Mouse (Mus musculus): ENCODE results near the gene Evc. TPM values are rescaled to one million over a fixed set of nuclear protein-coding genes. Genes with fewer than 3 reads are reported as not detected.

The Evc gene
- total RNA-seq, 2 experiments from 2014 or later, result 16.5 to 36.6 TPM

- Histone ChIP-seq H3K4me3 (peak overlapping the region; percentile 81), H3K27ac (peak overlapping the region; percentile 86)
- intact Hi-C loops (cut with DNase I), result no loop called here
- DNase-seq, result no peak
- no peak for TF ChIP-seq CTCF (IDR thresholded peaks at IDR 0.05)
Measured at GRCm38 (mm10) chr5:37337696-37338095, 1.0 kb upstream of the Evc start.

DNA sequence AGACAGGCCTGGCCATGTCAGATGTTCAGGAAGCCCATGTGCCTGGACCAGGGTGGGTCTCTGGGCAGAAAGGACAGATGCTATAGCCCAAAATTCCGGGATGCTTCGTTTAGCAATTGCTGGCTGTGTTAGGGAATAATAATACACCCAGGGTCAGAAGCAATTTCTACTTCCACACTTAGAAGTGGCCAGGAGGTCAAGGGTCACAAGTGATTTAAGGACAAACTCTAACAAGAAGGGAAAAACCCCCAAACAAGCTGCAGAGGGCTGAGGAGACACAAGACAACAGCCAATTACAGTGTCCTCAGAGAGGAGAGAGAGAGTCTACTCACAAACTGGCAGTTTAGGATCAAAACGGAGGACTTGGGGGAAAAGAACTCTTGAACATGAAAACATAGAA, 1.6 kb downstream of the Evc start:
- DNase-seq, result no peak
- Histone ChIP-seq H3K27ac (peak overlapping the region; percentile 54; the same call in 1 of the 2 replicates), H3K4me3 (no peak overlapping the region)
- no peak for TF ChIP-seq CTCF (IDR thresholded peaks at IDR 0.05)
- intact Hi-C loops (cut with DNase I), result no loop called here

- TF ChIP-seq CTCF (IDR thresholded peaks at IDR 0.05), result no peak
- no peak for DNase-seq
- intact Hi-C loops (cut with DNase I), result no loop called here
- H3K4me3 ChIP-seq, result no peak overlapping the region
- peak overlapping the region; percentile 85; the same call in 1 of the 2 replicates for H3K27ac ChIP-seq
Measured at GRCm38 (mm10) chr5:37332066-37332465, 4.6 kb downstream of the Evc start.

- intact Hi-C loops (cut with DNase I), result no loop called here
- no peak overlapping the region for H3K27ac ChIP-seq
- DNase-seq, result no peak
- TF ChIP-seq CTCF (IDR thresholded peaks at IDR 0.05), result no peak
- no peak overlapping the region for H3K4me3 ChIP-seq
Measured at GRCm38 (mm10) chr5:37331133-37331505, 5.6 kb downstream of the Evc start.

- Histone ChIP-seq H3K4me3 (no peak overlapping the region), H3K27ac (no peak overlapping the region)
- DNase-seq, result no peak
- TF ChIP-seq CTCF (IDR thresholded peaks at IDR 0.05), result no peak
- intact Hi-C loops (cut with DNase I), result no loop called here
Measured at GRCm38 (mm10) chr5:37330449-37331132, 6.1 kb downstream of the Evc start.

DNA sequence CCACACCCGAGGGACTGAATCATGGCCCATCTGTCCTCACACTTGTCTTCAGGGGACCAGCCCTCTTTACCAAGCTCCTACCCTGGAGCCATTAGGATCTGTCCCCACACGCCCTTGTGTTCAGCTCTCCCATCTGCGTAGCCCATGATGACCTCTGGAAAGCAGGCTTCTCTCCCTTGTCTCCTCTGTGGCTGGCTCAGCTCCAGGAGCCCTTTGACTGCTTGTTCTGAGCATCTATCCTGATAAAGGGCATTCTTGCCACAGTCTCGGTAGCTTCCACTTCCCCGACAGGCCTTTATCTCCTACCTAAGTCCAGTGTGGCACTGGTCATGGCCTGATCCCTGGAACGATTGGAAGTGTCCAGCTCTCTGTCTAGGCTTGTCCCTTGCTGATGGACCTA, 10.0 kb downstream of the Evc start:
- no peak overlapping the region for H3K27ac ChIP-seq
- H3K4me3 ChIP-seq, result no peak overlapping the region
- TF ChIP-seq CTCF (IDR thresholded peaks at IDR 0.05), result no peak
- intact Hi-C loops (cut with DNase I), result no loop called here
- no peak for DNase-seq

DNA sequence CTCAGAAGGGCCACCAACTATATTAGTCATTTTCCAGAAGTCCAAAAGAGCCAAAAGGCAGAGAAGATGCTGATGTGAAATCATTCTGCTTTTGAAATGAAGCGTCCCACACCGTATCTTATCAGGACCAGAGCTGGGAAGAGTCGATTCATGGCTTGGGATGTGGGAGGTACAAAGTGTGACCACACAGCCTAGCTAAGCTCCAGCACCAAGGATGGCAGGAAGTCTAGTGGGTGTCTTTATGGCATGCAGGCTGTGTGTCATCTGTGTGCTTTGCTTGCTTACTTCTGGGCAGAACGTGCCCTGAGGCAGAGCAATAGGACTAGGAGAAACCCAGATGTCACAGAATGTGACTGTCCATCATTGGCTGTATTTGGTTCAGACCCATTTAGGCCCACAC, 15.9 kb downstream of the Evc start:
- DNase-seq, result no peak
- no peak overlapping the region for H3K4me3 ChIP-seq
- no peak for TF ChIP-seq CTCF (IDR thresholded peaks at IDR 0.05)
- H3K27ac ChIP-seq, result no peak overlapping the region
- intact Hi-C loops (cut with DNase I), result no loop called here

- Histone ChIP-seq H3K4me3 (no peak overlapping the region), H3K27ac (no peak overlapping the region)
- intact Hi-C loops (cut with DNase I), result no loop called here
- DNase-seq, result no peak
- no peak for TF ChIP-seq CTCF (IDR thresholded peaks at IDR 0.05)
Measured at GRCm38 (mm10) chr5:37320174-37320573, 16.5 kb downstream of the Evc start.

DNA sequence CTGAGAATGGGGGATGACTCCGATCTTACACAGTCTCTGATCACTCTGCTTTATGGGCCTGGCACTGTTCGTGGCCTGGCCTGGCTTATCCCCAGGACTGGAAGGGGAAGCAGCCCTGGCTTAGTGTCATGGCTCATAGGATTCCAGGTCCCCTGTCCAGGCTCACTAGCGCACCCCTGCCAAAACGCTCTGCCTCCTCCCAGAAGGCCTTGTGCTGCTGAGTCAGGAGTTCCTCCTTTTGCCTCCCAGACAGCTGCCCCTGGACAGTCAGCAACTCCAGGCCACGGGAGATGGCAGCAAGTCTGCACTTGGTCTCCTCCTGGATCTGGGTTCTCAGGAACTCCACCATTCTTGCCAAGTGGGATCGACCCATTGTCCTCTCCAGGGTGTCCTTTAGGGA, 18.0 kb downstream of the Evc start:
- DNase-seq, result peak; percentile 82
- no peak overlapping the region for H3K4me3 ChIP-seq
- no peak for TF ChIP-seq CTCF (IDR thresholded peaks at IDR 0.05)
- intact Hi-C loops (cut with DNase I), result no loop called here
- peak overlapping the region; percentile 65 for H3K27ac ChIP-seq

DNA sequence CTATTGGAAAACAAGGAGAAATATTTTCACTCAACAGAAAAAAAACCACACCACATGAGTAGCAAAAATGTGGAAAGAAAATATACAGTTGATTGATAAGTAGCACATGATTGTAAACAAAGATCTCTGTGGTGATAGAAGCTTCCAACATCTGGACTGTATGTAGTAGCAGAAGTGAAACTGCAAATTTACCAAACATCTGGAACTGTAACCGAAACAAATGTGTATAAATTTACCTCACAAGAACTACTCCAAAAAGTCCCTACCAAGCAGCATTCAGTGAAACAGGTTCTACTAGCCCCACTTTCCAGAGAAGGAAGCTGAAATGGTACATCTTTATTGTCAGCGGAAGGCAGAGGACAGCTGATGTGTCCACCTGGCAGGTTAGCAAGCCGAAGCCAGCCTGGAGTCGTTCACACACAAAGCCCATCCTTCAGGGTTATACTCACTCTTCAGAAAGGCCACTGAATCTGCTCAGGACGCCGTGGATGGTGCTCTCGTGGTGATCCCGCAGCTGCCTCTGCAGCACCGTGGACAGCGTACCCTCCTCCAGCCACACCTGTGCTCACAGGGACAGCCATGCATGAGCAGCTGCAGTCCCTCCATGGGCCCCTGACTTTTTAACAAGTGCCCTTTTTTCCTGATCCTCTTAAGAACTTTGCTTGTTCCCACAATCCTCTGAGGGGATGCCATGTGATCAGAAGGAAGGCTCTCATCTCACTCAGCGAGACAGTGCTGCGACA, 23.5 kb downstream of the Evc start:
- no peak overlapping the region for H3K4me3 ChIP-seq
- no peak overlapping the region for H3K27ac ChIP-seq
- TF ChIP-seq CTCF (IDR thresholded peaks at IDR 0.05), result no peak
- DNase-seq, result no peak
- intact Hi-C loops (cut with DNase I), result no loop called here

DNA sequence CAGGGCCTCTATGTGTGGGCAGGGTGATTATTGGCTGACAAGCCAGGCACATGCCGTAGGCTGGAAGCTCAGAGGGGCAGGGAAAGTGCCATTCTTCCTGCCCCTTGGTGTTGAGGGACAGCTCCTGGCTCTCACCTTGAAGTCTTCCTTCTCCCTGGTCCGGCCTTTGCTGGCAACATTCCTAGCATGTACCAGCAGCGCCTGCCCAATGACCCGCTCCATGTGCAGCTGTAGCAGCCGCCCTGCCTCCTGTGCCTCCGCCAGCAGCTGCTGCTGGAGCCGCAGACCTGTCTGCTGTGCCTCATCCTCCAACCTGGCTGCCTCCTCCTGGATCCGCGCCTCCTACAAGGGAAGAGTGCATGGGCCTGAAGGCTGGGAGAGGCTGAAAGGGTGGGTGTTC, 26.7 kb downstream of the Evc start:
- intact Hi-C loops (cut with DNase I), result no loop called here
- Histone ChIP-seq H3K4me3 (no peak overlapping the region), H3K27ac (no peak overlapping the region)
- no peak for TF ChIP-seq CTCF (IDR thresholded peaks at IDR 0.05)
- no peak for DNase-seq

DNA sequence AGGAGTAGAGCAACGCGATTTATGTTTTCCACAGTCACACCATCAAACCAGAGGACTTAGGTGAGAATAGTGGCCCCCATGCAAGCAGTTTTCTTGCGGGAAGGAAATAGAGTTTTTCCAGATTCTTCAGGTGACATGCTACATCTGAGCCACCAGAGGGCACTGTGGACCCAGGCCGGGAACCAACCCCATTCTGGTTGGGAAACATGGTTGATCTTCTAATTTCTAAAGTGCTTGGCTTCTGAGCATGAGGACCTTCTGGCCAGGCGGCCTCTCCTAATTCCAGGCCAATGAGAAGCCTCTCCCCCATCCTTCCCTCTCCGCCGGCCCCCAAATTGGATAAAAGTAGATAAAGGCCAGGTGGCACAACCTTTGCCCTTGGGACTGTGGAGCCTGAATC, 38.3 kb downstream of the Evc start:
- Histone ChIP-seq H3K4me3 (no peak overlapping the region), H3K27ac (no peak overlapping the region)
- intact Hi-C loops (cut with DNase I), result loop anchor here (1.0 to 10.0 kb wide), 2 partner anchors 56 to 416 kb away; partner anchors contain the start of gene Stk32b
- TF ChIP-seq CTCF (IDR thresholded peaks at IDR 0.05), result peak; percentile 87
- DNase-seq, result peak; percentile 52

DNA sequence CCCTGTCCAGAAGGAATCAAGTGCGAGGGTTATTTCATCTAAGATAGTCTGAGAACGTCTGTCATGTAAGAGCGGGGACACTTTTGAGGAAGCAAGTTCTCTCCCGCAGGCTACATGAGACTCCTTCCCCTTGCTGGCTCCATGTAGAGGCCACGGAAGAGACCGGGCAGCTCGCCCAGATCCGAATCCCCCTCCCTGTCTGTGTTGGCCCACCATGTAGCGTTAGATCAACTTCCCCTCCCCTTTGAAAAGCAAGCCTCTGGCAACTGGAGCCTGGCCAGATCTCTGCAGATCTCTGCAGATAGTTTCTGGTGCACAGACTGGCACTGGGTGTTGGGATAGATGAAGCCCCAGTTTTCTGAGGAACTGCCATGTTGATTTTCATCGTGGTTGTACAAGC, 40.0 kb downstream of the Evc start:
- DNase-seq, result no peak
- no peak overlapping the region for H3K4me3 ChIP-seq
- intact Hi-C loops (cut with DNase I), result loop anchor here (10.0 kb wide), 1 partner anchor 418 kb away; the partner anchor contains the start of gene Stk32b
- no peak overlapping the region for H3K27ac ChIP-seq
- TF ChIP-seq CTCF (IDR thresholded peaks at IDR 0.05), result no peak
